Mouse (Mus musculus) liver, adult 2 months (tissue): ENCODE measurements at regions not wholly inside any gene's neighbourhood (a gene's known extent, or its start where the extent isn't known, plus 50 kb on each side); places are given as distances from the start of the nearest gene placed in this dataset.

ENCODE experiments used
- DNase-seq: peaks from one replicate; pipeline ENCODE4 v3.0.0-alpha.2; 2011; ENCODE audit warnings: low read depth, low spot score; ENCODE audit errors: extremely low read depth
- H3K27ac ChIP-seq: fragments of 200-500 bp; replicated peaks from 2 replicates; pipeline ENCODE4 v1.5.1; 2012; ENCODE audit warnings: low read depth, mild to moderate bottlenecking, control low read depth, inconsistent platforms, low read length; ENCODE audit not compliant: insufficient read depth
- H3K27me3 ChIP-seq: fragments of 200-500 bp; 2 replicates; pipeline ENCODE4 v1.6.1; 2012; ENCODE audit warnings: mild to moderate bottlenecking, moderate library complexity, low read length, inconsistent platforms; ENCODE audit not compliant: control insufficient read depth, insufficient read depth
- H3K36me3 ChIP-seq: fragments of 200-500 bp; 2 replicates; pipeline ENCODE4 v1.6.1; 2012; ENCODE audit warnings: low read length, inconsistent platforms; ENCODE audit not compliant: control insufficient read depth, insufficient read depth
- H3K4me1 ChIP-seq: fragments of 200-500 bp; 2 replicates; pipeline ENCODE4 v1.6.1; 2011; ENCODE audit warnings: low read length; ENCODE audit not compliant: control insufficient read depth, insufficient read depth
- H3K4me3 ChIP-seq: fragments of 200-500 bp; 2 replicates; pipeline ENCODE4 v1.5.1; 2011; ENCODE audit warnings: low read depth, mild to moderate bottlenecking, control low read depth, low read length, moderate library complexity; ENCODE audit not compliant: insufficient read depth
- H3K79me2 ChIP-seq: fragments of 200-500 bp; 2 replicates; pipeline ENCODE4 v1.6.1; 2012; ENCODE audit warnings: inconsistent platforms, mild to moderate bottlenecking, low read length, moderate library complexity; ENCODE audit not compliant: control insufficient read depth, insufficient read depth
- H3K9ac ChIP-seq: fragments of 200-500 bp; 2 replicates; pipeline ENCODE4 v1.6.1; 2012; ENCODE audit warnings: low read depth, mild to moderate bottlenecking, control low read depth, inconsistent platforms, low read length
- CTCF ChIP-seq: fragments of 200-500 bp; IDR thresholded peaks from 2 replicates; pipeline ENCODE4 v1.5.1; 2011; ENCODE audit warnings: low read depth, low read length, control low read depth
- POLR2A ChIP-seq: fragments of 200-500 bp; IDR thresholded peaks from 2 replicates; pipeline ENCODE4 v1.6.1; 2011; ENCODE audit warnings: low read length, control low read depth; ENCODE audit not compliant: insufficient read depth; ENCODE audit errors: extremely low read depth
- WGBS: fragments of 180-500 bp; shearing (Covaris S2); methylation state at CpG from one replicate; pipeline ENCODE4 v1.1.7; 2018; 5-methylcytosine and 5-hydroxymethylcytosine counted together

DNA sequence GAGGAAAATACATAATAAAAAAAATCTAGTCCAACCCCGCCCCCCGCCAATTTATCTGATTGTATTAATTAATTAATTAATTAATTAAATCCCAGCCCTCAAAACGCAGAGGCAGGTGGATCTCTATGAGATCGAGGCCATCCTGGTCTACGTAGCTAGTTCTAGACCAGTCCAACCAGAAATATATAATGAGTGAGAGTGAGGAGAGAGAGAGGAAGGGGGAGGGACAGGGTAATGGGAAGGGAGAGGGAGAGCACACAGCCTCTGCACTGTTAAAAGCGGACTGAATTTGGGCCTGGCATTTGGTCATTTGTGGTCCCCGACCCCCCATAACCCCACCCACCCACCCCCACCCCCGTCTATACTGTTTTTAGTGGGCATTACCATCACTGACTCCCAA lies 221.5 kb downstream of the Ipo11 start:
- H3K27ac ChIP-seq: no peak overlapping the region
- no peaks in the 10 kb centered on the region for H3K27me3 ChIP-seq
- WGBS: 79% methylated on average over 8 of the region's 8 CpGs

GRCm38 (mm10) chr13:106710580-106710979 lies 226.2 kb downstream of the Ipo11 start:
- no peaks in the 10 kb centered on the region for H3K36me3 ChIP-seq
- H3K4me1 ChIP-seq: no peaks in the 10 kb centered on the region
- WGBS: 73% methylated on average over 3 of the region's 3 CpGs
- H3K4me3 ChIP-seq: no peak overlapping the region
- TF ChIP-seq CTCF (no peak), POLR2A (no peak)
- no peak overlapping the region for H3K9ac ChIP-seq
- H3K27me3 ChIP-seq: no peaks in the 10 kb centered on the region
- no peaks in the 10 kb centered on the region for H3K79me2 ChIP-seq
- no peak for DNase-seq
- no peak overlapping the region for H3K27ac ChIP-seq

More for the DNA sequence above, 221.5 kb downstream of the Ipo11 start:
- Histone ChIP-seq H3K4me3 (no peak overlapping the region), H3K4me1 (no peaks in the 10 kb centered on the region), H3K79me2 (no peaks in the 10 kb centered on the region), H3K9ac (no peak overlapping the region), H3K36me3 (no peaks in the 10 kb centered on the region)
- no peak for TF ChIP-seq CTCF
- TF ChIP-seq POLR2A: no peak
- DNase-seq: no peak

GRCm38 (mm10) chr13:106700376-106700775 lies 236.4 kb downstream of the Ipo11 start:
- TF ChIP-seq POLR2A (no peak), CTCF (no peak)
- no peak overlapping the region for H3K9ac ChIP-seq
- H3K27ac ChIP-seq: no peak overlapping the region
- WGBS: 87% methylated on average over 1 of the region's 1 CpGs
- H3K4me3 ChIP-seq: no peak overlapping the region
- no peaks in the 10 kb centered on the region for H3K79me2 ChIP-seq
- no peak for DNase-seq
- H3K36me3 ChIP-seq: no peaks in the 10 kb centered on the region
- H3K4me1 ChIP-seq: no peaks in the 10 kb centered on the region
- no peaks in the 10 kb centered on the region for H3K27me3 ChIP-seq

DNA sequence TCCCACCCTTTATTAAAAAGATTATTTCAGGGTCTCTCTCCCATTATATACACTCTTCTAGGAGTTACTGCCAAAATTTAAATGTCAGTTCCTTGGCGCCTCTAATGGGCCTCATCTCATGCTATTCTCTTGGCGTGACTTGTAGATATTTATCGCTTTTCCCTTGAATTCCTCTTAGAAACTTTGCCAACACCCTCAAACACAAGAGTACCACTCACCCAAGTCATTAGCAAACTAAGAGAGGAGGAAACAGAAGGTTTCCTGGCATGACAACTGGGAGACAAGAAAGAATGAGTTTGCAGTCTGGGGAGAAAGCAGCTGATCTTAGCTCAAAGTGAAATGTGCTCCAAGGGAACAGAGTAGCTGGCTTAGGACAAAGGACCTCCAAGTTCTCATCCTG lies 236.8 kb downstream of the Ipo11 start:
- Histone ChIP-seq H3K4me3 (no peak overlapping the region), H3K4me1 (no peaks in the 10 kb centered on the region), H3K79me2 (no peaks in the 10 kb centered on the region), H3K9ac (no peak overlapping the region), H3K36me3 (no peaks in the 10 kb centered on the region), H3K27ac (no peak overlapping the region), H3K27me3 (no peaks in the 10 kb centered on the region)
- TF ChIP-seq CTCF (no peak), POLR2A (no peak)
- DNase-seq: no peak
- WGBS: 65% methylated on average over 3 of the region's 3 CpGs

DNA sequence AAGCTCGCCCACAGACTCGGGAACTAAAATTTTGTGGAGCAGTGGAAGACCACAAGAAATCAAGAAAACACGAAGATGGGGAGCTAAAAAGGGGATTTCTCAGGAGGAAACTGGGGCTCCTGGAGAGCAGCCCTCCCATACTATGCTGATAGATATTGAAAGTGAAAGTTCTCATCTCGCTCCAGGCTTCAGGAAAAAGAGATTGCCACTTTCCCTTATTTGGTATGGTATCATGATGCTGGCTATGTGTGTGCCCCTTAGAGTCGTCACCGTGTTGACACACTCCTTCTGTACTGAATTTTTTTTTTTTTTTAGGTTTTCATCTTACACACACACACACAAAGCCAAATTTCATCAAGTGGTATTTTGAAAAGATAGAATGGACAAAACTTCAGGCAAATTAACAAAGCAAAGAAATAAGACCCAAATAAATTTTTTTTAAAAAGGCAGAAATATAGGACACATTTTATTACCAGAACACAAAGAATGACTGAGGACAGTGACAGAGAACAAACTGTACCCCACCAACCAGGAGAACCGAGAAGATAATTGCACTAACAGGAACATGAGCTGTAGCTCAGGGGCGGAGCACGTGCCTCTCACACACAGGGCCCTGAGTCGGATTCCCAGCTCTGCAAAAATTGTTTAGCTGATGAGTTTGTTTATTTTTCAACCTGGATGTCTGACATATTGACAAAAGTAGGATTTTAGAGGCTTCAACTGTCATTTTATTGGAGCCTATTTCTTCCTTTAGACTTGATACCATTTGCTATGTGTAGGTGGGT lies 244.8 kb downstream of the Ipo11 start:
- WGBS: 61% methylated on average over 10 of the region's 10 CpGs
- Histone ChIP-seq H3K9ac (no peak overlapping the region), H3K27me3 (no peaks in the 10 kb centered on the region), H3K79me2 (no peaks in the 10 kb centered on the region), H3K36me3 (no peaks in the 10 kb centered on the region), H3K4me3 (0 out of 2 replicates have a peak overlapping the region, but pooled peaks have one; percentile 33), H3K4me1 (no peaks in the 10 kb centered on the region), H3K27ac (no peak overlapping the region)
- TF ChIP-seq CTCF: no peak
- TF ChIP-seq POLR2A: no peak
- no peak for DNase-seq

GRCm38 (mm10) chr13:106690125-106690524 lies 246.6 kb downstream of the Ipo11 start:
- TF ChIP-seq POLR2A (no peak), CTCF (no peak)
- H3K4me1 ChIP-seq: no peaks in the 10 kb centered on the region
- H3K27me3 ChIP-seq: no peaks in the 10 kb centered on the region
- DNase-seq: no peak
- H3K36me3 ChIP-seq: no peaks in the 10 kb centered on the region
- WGBS: 76% methylated on average over 3 of the region's 3 CpGs
- H3K27ac ChIP-seq: no peak overlapping the region
- no peaks in the 10 kb centered on the region for H3K79me2 ChIP-seq
- no peak overlapping the region for H3K9ac ChIP-seq
- H3K4me3 ChIP-seq: no peak overlapping the region
